In genomic region chr17:42126488-42127237, GRCm38 (mm10) we compare ENCODE assay signal across 7 mouse cellular contexts.
DNase-seq lines count a peak whose midpoint lies in the region; ATAC-seq and TF ChIP-seq lines count a peak whose summit lies in the region.

No protein-coding gene starts in this region.

- intact Hi-C loops in gastrocnemius, postnatal 36 days (cut with DNase I), result no loop called here

- H3K4me2 ChIP-seq in hindbrain, embryonic 12.5 days (replicated peaks), result no peak overlapping the region
- no peak overlapping the region for H3K4me2 ChIP-seq in liver, embryonic 11.5 days

- H3K9ac ChIP-seq in hindbrain, embryonic 12.5 days, result no peak overlapping the region
- no peak overlapping the region for H3K9ac ChIP-seq in liver, embryonic 11.5 days (ENCODE audit: low read depth, low read length)

- TF ChIP-seq CTCF in cerebellum, adult 2 months (IDR thresholded peaks at IDR 0.05; ENCODE audit: borderline replicate concordance, insufficient read depth, low read depth, low read length), result no peak

- 16% methylated on average over 9 of the region's 9 CpGs for WGBS in cerebellum, adult 2 months
- 69% methylated on average over 9 of the region's 9 CpGs for WGBS in hindbrain, embryonic 12.5 days
- 62% methylated on average over 9 of the region's 9 CpGs for WGBS in liver, embryonic 11.5 days

- peak; percentile 15 for DNase-seq in retina, adult 2 months (ENCODE audit: low read depth, low spot score)
- DNase-seq in retina, embryonic 14.5 days (ENCODE audit: low spot score), result no peak
- DNase-seq in cerebellum, adult 2 months, result peak; percentile 32 to 73
- no peak for DNase-seq in liver, embryonic 11.5 days (ENCODE audit: low spot score)
- DNase-seq in gastrocnemius, postnatal 36 days, result no peak

- H3K27ac ChIP-seq in cerebellum, adult 2 months (ENCODE audit: insufficient read depth, low read length), result peak overlapping the region; percentile 63; the same call in 1 of the 2 replicates
- H3K27ac ChIP-seq in hindbrain, embryonic 12.5 days, result no peak overlapping the region
- no peak overlapping the region for H3K27ac ChIP-seq in liver, embryonic 11.5 days (ENCODE audit: low read depth, low read length)

- H3K4me3 ChIP-seq in cerebellum, adult 2 months (replicated peaks; ENCODE audit: insufficient read depth, low read depth, low read length), result no peak overlapping the region
- H3K4me3 ChIP-seq in hindbrain, embryonic 12.5 days, result no peak overlapping the region
- no peak overlapping the region for H3K4me3 ChIP-seq in liver, embryonic 11.5 days (ENCODE audit: low read depth, low read length)

- no peaks in the 10 kb centered on the region for H3K36me3 ChIP-seq in hindbrain, embryonic 12.5 days
- H3K36me3 ChIP-seq in liver, embryonic 11.5 days (ENCODE audit: control insufficient read depth, insufficient read depth, low read length), result no peaks in the 10 kb centered on the region

- H3K27me3 ChIP-seq in cerebellum, adult 2 months (ENCODE audit: control insufficient read depth, insufficient read depth, low read length), result no peaks in the 10 kb centered on the region
- no peaks in the 10 kb centered on the region for H3K27me3 ChIP-seq in hindbrain, embryonic 12.5 days
- no peaks in the 10 kb centered on the region for H3K27me3 ChIP-seq in liver, embryonic 11.5 days (replicated peaks; ENCODE audit: control insufficient read depth, insufficient read depth, low read length)

- H3K9me3 ChIP-seq in hindbrain, embryonic 12.5 days (replicated peaks), result no peaks in the 10 kb centered on the region
- H3K9me3 ChIP-seq in liver, embryonic 11.5 days (ENCODE audit: control insufficient read depth, low read length), result no peaks in the 10 kb centered on the region

- H3K4me1 ChIP-seq in cerebellum, adult 2 months (ENCODE audit: control insufficient read depth, insufficient read depth, low read length), result 0 out of 2 replicates have a peak, but pooled peaks cover 3% of the 10 kb centered on the region
- no peaks in the 10 kb centered on the region for H3K4me1 ChIP-seq in hindbrain, embryonic 12.5 days
- no peaks in the 10 kb centered on the region for H3K4me1 ChIP-seq in liver, embryonic 11.5 days (replicated peaks; ENCODE audit: control insufficient read depth, insufficient read depth, low read length)

- no peak for TF ChIP-seq POLR2A in cerebellum, adult 2 months (IDR thresholded peaks at IDR 0.05; ENCODE audit: borderline replicate concordance, insufficient read depth, low read length)

- peak; percentile 50; the same call in 1 of the 2 replicates for ATAC-seq in hindbrain, embryonic 12.5 days (ENCODE audit: low FRiP score)
- peak; percentile 43; the same call in 1 of the 2 replicates for ATAC-seq in liver, embryonic 11.5 days (replicated peaks; ENCODE audit: low FRiP score)
- ATAC-seq in erythroblast, adult 5-6 weeks (replicated peaks; ENCODE audit: low FRiP score, poor library complexity, severe bottlenecking), result no peak

Comparison
In these comparisons a context has a peak if more than half of its experiments do, and no peak if none do; other contexts are left out.
1. DNase-seq: peak in retina, adult 2 months (single experiment) and cerebellum, adult 2 months (2 of 2); none in retina, embryonic 14.5 days (single experiment), liver, embryonic 11.5 days (single experiment) and gastrocnemius, postnatal 36 days (0 of 2).